Mouse (Mus musculus) C2C12 (cell line): ENCODE results near the gene Adamts16. TPM values are rescaled to one million over a fixed set of nuclear protein-coding genes. Genes with fewer than 3 reads are reported as not detected.

Source experiments
- H3K27me3 ChIP-seq: one replicate; pipeline ENCODE4 v1.6.1; 2011; ENCODE audit not compliant: control insufficient read depth, insufficient read depth, insufficient read length
- H3K36me3 ChIP-seq: one replicate; pipeline ENCODE4 v1.6.1; 2011; ENCODE audit not compliant: control insufficient read depth, insufficient read depth
- H3K4me3 ChIP-seq: one replicate; pipeline ENCODE4 v1.5.1; 2011; ENCODE audit warnings: mild to moderate bottlenecking, control low read depth; ENCODE audit not compliant: poor library complexity, insufficient read depth, severe bottlenecking
- H3K79me2 ChIP-seq: one replicate; pipeline ENCODE4 v1.6.1; 2011; ENCODE audit not compliant: control insufficient read depth, insufficient read depth
- H3K79me3 ChIP-seq: one replicate; pipeline ENCODE4 v1.6.1; 2011; ENCODE audit warnings: low read depth, control low read depth
- H3ac ChIP-seq: one replicate; pipeline ENCODE3; 2011; ENCODE audit warnings: low read depth; ENCODE audit not compliant: control insufficient read depth, insufficient read length
- CEBPB ChIP-seq: IDR thresholded peaks from one replicate; pipeline ENCODE4 v1.6.1; 2011; ENCODE audit warnings: low read depth, mild to moderate bottlenecking, control low read depth, moderate library complexity
- CTCF ChIP-seq: IDR thresholded peaks from one replicate; pipeline ENCODE4 v1.5.1; 2011; ENCODE audit not compliant: control insufficient read depth, insufficient read depth, insufficient read length
- FOSL1 ChIP-seq: IDR thresholded peaks from one replicate; pipeline ENCODE4 v1.8.0; 2011; ENCODE audit warnings: mild to moderate bottlenecking, low read length; ENCODE audit not compliant: poor library complexity, insufficient read depth, severe bottlenecking
- MAX ChIP-seq: IDR thresholded peaks from one replicate; pipeline ENCODE4 v1.6.1; 2011; ENCODE audit warnings: mild to moderate bottlenecking, control low read depth
- MYOD1 ChIP-seq: IDR thresholded peaks from one replicate; pipeline ENCODE4 v1.6.1; 2011; ENCODE audit warnings: low read depth; ENCODE audit not compliant: control insufficient read depth, insufficient read length
- MYOG ChIP-seq: IDR thresholded peaks from one replicate; pipeline ENCODE4 v1.6.1; 2011; ENCODE audit not compliant: control insufficient read depth, insufficient read length; ENCODE audit errors: extremely low read depth
- USF1 ChIP-seq: IDR thresholded peaks from one replicate; pipeline ENCODE4 v1.6.1; 2011; ENCODE audit warnings: low read depth, mild to moderate bottlenecking, control low read depth, moderate library complexity
- polyA plus RNA-seq: library from polyadenylated mRNA; unstranded; fragments of >200 nt; fragmentation: generic; extraction: Trizol; gene quantifications from one replicate; pipeline ENCODE4 v1.2.1, GENCODE M21; 2012; ENCODE audit warnings: missing spikeins

Gene Adamts16
- polyA plus RNA-seq, 1 experiment, result not detected

DNA sequence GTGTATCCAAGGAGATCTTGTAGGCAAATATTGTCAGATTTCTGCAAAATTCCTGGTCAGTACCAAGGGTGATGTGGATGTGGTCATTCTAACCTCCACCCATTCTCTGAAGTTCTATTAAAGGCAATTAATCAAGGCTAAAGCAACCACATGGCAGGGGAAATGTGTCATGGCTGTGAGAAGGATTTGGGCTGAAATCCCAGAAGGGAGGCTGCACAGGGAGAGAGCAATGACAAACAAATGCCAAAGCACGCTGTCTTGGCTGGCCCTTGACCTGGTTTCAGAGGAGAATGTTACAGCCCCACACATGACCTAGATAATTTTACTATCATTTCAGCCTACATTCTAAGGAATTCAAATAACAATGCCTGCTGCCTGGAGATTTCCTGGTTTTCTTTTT, 52.6 kb downstream of the Adamts16 start:
- H3ac ChIP-seq, result no peak overlapping the region
- H3K4me3 ChIP-seq, result no peak overlapping the region
- no peaks in the 10 kb centered on the region for H3K79me2 ChIP-seq
- TF ChIP-seq MAX (peak; percentile 56), CTCF (no peak)
- no peaks in the 10 kb centered on the region for H3K36me3 ChIP-seq
- no peaks in the 10 kb centered on the region for H3K27me3 ChIP-seq
- no peaks in the 10 kb centered on the region for H3K79me3 ChIP-seq

DNA sequence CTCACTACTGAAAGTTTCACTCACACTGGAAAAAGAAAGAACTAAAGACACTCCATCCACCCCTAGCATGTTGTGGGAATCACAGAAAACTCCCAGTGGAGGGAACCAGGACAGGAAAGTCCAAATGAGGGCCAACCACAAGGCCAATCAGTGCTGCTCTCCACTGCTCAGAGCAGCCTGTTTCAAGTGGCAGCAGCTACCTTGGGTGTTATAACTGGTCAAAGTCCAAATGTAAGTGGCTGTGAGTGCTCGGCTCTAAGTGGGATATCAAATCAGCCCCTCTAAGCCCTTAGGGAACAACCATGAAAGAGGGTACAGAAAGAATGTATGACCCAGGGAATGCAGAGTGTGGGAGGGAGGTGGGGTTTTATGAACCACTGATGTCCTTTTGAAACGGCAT, 56.5 kb downstream of the Adamts16 start:
- TF ChIP-seq CTCF, result no peak
- no peak for TF ChIP-seq CEBPB
- no peak for TF ChIP-seq MYOD1
- no peak for TF ChIP-seq MAX
- TF ChIP-seq FOSL1, result no peak
- TF ChIP-seq MYOG, result no peak
- no peak for TF ChIP-seq USF1

DNA sequence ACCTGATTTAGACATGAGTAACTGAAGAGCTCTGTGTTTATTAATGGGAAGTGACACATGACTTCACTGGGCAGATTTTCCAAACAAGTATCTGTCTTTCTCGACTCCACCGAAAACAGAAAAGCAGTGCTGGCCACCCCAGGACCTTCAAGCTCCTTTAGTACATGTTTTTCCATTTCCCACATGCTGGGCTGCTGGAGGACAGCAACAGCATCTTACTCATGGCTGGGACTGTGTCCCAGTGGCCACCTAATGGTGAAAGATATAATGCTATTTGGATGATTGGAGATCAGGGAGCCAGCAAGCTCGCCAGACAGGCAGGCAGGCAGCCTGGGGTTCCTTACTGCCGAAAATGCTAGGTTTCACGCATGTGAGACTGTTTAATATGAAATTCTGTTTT, 57.5 kb downstream of the Adamts16 start:
- Histone ChIP-seq H3ac (no peak overlapping the region), H3K79me2 (no peaks in the 10 kb centered on the region), H3K79me3 (no peaks in the 10 kb centered on the region), H3K36me3 (no peaks in the 10 kb centered on the region), H3K27me3 (no peaks in the 10 kb centered on the region), H3K4me3 (no peak overlapping the region)
- no peak for TF ChIP-seq FOSL1
- no peak for TF ChIP-seq CEBPB
- TF ChIP-seq CTCF, result no peak
- no peak for TF ChIP-seq MYOG
- no peak for TF ChIP-seq USF1
- TF ChIP-seq MAX, result no peak
- TF ChIP-seq MYOD1, result no peak

More for the DNA sequence above, 56.5 kb downstream of the Adamts16 start:
- Histone ChIP-seq H3K4me3 (no peak overlapping the region), H3K79me2 (no peaks in the 10 kb centered on the region), H3K79me3 (no peaks in the 10 kb centered on the region), H3ac (no peak overlapping the region), H3K36me3 (no peaks in the 10 kb centered on the region), H3K27me3 (no peaks in the 10 kb centered on the region)

DNA sequence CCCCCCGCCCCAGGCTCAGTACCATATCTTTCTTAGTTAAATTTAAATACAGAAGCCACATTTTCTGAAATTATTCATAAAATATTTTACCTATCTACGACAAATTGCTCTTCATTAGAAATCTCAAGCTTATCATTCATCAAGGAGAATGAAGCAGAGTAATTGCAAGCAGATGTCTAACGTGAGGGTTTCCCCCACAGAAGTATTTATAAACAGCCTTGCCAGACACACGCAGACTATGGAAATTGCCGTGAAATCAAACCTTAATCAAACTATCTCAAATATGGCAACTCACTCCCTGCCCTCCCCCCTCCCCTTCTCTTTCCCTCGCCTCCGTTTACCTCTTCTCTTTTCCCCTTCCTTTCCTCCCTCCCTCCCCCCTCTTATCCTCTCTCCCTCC, 61.8 kb downstream of the Adamts16 start:
- H3K79me3 ChIP-seq, result no peaks in the 10 kb centered on the region
- H3K27me3 ChIP-seq, result no peaks in the 10 kb centered on the region
- no peak overlapping the region for H3ac ChIP-seq
- TF ChIP-seq CTCF, result no peak
- TF ChIP-seq USF1, result no peak
- no peaks in the 10 kb centered on the region for H3K79me2 ChIP-seq
- H3K4me3 ChIP-seq, result no peak overlapping the region
- no peaks in the 10 kb centered on the region for H3K36me3 ChIP-seq

DNA sequence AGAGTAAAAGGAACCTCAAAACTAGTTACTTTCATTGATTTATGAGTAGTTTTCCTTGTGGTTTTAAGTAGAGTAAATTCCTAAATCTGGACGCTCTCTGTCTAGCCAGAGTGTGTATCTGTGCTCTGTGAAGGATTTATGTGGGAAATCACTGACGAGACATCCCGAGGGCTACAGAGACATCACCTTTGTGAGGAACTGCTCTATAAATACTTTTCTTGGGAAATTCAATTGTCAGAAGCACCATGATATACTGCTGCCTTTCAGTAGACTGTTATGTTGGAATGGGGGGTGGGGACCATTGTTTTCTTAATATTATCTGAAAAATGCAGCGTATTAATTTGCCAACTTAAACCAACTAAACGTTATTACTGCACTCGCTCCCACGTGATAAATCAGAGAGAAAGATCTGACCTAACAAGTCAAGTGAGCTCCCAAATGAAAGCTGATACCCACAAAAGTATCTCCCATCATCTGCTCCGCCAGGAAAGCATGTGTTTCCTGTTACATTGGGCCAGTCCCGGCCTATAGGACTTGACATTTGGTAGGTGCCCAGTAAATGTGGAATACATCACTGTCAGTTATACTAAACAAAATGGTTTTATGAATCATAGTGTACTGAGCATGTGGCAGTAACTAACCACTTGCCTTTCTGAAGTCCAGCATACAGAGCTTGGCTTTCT, 62.6 kb downstream of the Adamts16 start:
- no peaks in the 10 kb centered on the region for H3K36me3 ChIP-seq
- H3ac ChIP-seq, result no peak overlapping the region
- H3K27me3 ChIP-seq, result no peaks in the 10 kb centered on the region
- no peak overlapping the region for H3K4me3 ChIP-seq
- H3K79me2 ChIP-seq, result no peaks in the 10 kb centered on the region
- TF ChIP-seq CTCF (no peak), MYOD1 (no peak), CEBPB (no peak), FOSL1 (no peak), MYOG (no peak), USF1 (no peak), MAX (no peak)
- no peaks in the 10 kb centered on the region for H3K79me3 ChIP-seq

DNA sequence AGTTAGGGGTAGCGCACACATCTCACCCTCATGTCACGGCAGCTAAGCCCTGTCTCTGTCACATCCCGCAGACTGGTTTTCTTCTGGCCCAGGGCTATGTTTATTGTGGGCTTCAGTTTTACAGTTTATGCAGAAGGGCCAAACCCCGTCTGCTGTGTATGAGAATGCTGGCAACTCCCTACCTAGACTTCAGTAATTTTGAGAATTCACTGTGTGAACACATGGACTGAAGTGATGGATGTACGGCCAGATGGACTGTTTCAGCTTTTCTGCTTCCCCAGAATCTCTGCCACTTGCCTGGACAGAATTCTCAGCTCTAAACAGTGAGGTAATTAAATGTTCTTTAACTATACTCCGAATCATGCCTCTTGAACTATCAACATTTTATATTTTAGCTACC, 70.5 kb downstream of the Adamts16 start:
- H3K27me3 ChIP-seq, result no peaks in the 10 kb centered on the region
- no peaks in the 10 kb centered on the region for H3K36me3 ChIP-seq
- H3ac ChIP-seq, result no peak overlapping the region
- no peak for TF ChIP-seq CTCF
- no peak for TF ChIP-seq FOSL1
- no peak for TF ChIP-seq USF1
- TF ChIP-seq MYOG, result no peak
- no peak for TF ChIP-seq MYOD1
- TF ChIP-seq MAX, result no peak
- no peak for TF ChIP-seq CEBPB
- H3K79me2 ChIP-seq, result no peaks in the 10 kb centered on the region
- H3K79me3 ChIP-seq, result no peaks in the 10 kb centered on the region
- no peak overlapping the region for H3K4me3 ChIP-seq
